Mouse (Mus musculus) lung, embryonic 15.5 days (tissue): ENCODE measurements at regions not wholly inside any gene's neighbourhood (a gene's known extent, or its start where the extent isn't known, plus 50 kb on each side); places are given as distances from the start of the nearest gene placed in this dataset.

Source experiments
- ATAC-seq: fragments of 200-750 bp; cut with Nextera tagmentation; 2 replicates; pipeline ENCODE4 v1.8.0; 2017; ENCODE audit warnings: moderate number of reproducible peaks, borderline replicate concordance; ENCODE audit not compliant: low FRiP score, low TSS enrichment; ENCODE audit errors: extremely low read depth
- H3K27ac ChIP-seq: fragments of 300-500 bp; sonication (generic); 2 replicates; pipeline ENCODE4 v1.5.1; 2015; ENCODE audit warnings: moderate library complexity, mild to moderate bottlenecking, inconsistent platforms
- H3K27me3 ChIP-seq: fragments of 300-500 bp; sonication (generic); 2 replicates; pipeline ENCODE4 v1.6.1; 2015; ENCODE audit warnings: inconsistent platforms
- H3K36me3 ChIP-seq: fragments of 300-500 bp; sonication (generic); 2 replicates; pipeline ENCODE4 v1.6.1; 2015; ENCODE audit warnings: inconsistent platforms
- H3K4me1 ChIP-seq: fragments of 300-500 bp; sonication (generic); 2 replicates; pipeline ENCODE4 v1.6.1; 2015; ENCODE audit warnings: inconsistent platforms
- H3K4me2 ChIP-seq: fragments of 300-500 bp; sonication (generic); 2 replicates; pipeline ENCODE4 v1.6.1; 2015; ENCODE audit warnings: inconsistent platforms, mild to moderate bottlenecking, moderate library complexity
- H3K4me3 ChIP-seq: fragments of 300-500 bp; sonication (generic); 2 replicates; pipeline ENCODE4 v1.5.1; 2015; ENCODE audit warnings: mild to moderate bottlenecking, inconsistent platforms
- H3K9ac ChIP-seq: fragments of 300-500 bp; sonication (generic); 2 replicates; pipeline ENCODE4 v1.6.1; 2015; ENCODE audit warnings: inconsistent platforms
- H3K9me3 ChIP-seq: fragments of 300-500 bp; sonication (generic); 2 replicates; pipeline ENCODE4 v1.6.1; 2016; ENCODE audit warnings: inconsistent platforms
- WGBS: fragments of 180-500 bp; shearing (Covaris S2); methylation state at CpG from one replicate; pipeline ENCODE4 v1.1.7; 2015; 5-methylcytosine and 5-hydroxymethylcytosine counted together

GRCm38 (mm10) chr2:118031662-118032061 is 80.0 kb upstream of the Thbs1 start:
- H3K9me3 ChIP-seq: no peaks in the 10 kb centered on the region
- no peak overlapping the region for H3K4me3 ChIP-seq
- H3K4me1 ChIP-seq: peaks cover 24% of the 10 kb centered on the region
- no peak overlapping the region for H3K4me2 ChIP-seq
- WGBS: 70% methylated on average over 2 of the region's 2 CpGs
- no peak overlapping the region for H3K27ac ChIP-seq
- ATAC-seq: no peak
- H3K9ac ChIP-seq: no peak overlapping the region
- H3K36me3 ChIP-seq: no peaks in the 10 kb centered on the region
- no peaks in the 10 kb centered on the region for H3K27me3 ChIP-seq

- no peak overlapping the region for H3K27ac ChIP-seq
- no peak for ATAC-seq
Observed at GRCm38 (mm10) chr2:118033377-118033776, 78.3 kb upstream of the Thbs1 start.

GRCm38 (mm10) chr2:118034026-118034425 is 77.7 kb upstream of the Thbs1 start:
- WGBS: 74% methylated on average over 3 of the region's 3 CpGs
- H3K27ac ChIP-seq: no peak overlapping the region
- H3K36me3 ChIP-seq: no peaks in the 10 kb centered on the region
- no peaks in the 10 kb centered on the region for H3K27me3 ChIP-seq
- H3K4me3 ChIP-seq: no peak overlapping the region
- ATAC-seq: no peak
- H3K9me3 ChIP-seq: no peaks in the 10 kb centered on the region
- H3K4me2 ChIP-seq: no peak overlapping the region
- no peak overlapping the region for H3K9ac ChIP-seq
- peaks cover 27% of the 10 kb centered on the region for H3K4me1 ChIP-seq

More at GRCm38 (mm10) chr2:118033377-118033776, 78.3 kb upstream of the Thbs1 start:
- Histone ChIP-seq H3K9me3 (no peaks in the 10 kb centered on the region), H3K9ac (no peak overlapping the region), H3K4me2 (no peak overlapping the region), H3K4me1 (peaks cover 30% of the 10 kb centered on the region), H3K4me3 (no peak overlapping the region), H3K27me3 (no peaks in the 10 kb centered on the region), H3K36me3 (no peaks in the 10 kb centered on the region)
- WGBS: 64% methylated on average over 4 of the region's 4 CpGs

- H3K9ac ChIP-seq: no peak overlapping the region
- no peaks in the 10 kb centered on the region for H3K27me3 ChIP-seq
- H3K4me1 ChIP-seq: peaks cover 32% of the 10 kb centered on the region
- H3K9me3 ChIP-seq: no peaks in the 10 kb centered on the region
- 98% methylated on average over 1 of the region's 1 CpGs for WGBS
- no peak overlapping the region for H3K4me2 ChIP-seq
- no peaks in the 10 kb centered on the region for H3K36me3 ChIP-seq
- no peak for ATAC-seq
- H3K4me3 ChIP-seq: no peak overlapping the region
- no peak overlapping the region for H3K27ac ChIP-seq
Observed at GRCm38 (mm10) chr2:118035333-118035732, 76.3 kb upstream of the Thbs1 start.

- no peaks in the 10 kb centered on the region for H3K27me3 ChIP-seq
- no peak overlapping the region for H3K4me3 ChIP-seq
- H3K36me3 ChIP-seq: no peaks in the 10 kb centered on the region
- peak overlapping the region; percentile 88 for H3K27ac ChIP-seq
- 47% methylated on average over 16 of the region's 16 CpGs for WGBS
- peaks cover 36% of the 10 kb centered on the region for H3K4me1 ChIP-seq
- no peak overlapping the region for H3K4me2 ChIP-seq
- peak; percentile 93 for ATAC-seq
- no peaks in the 10 kb centered on the region for H3K9me3 ChIP-seq
- H3K9ac ChIP-seq: no peak overlapping the region
Observed at GRCm38 (mm10) chr2:118038859-118039818, 72.5 kb upstream of the Thbs1 start.

- no peak overlapping the region for H3K9ac ChIP-seq
- ATAC-seq: peak; percentile 2; the same call in 1 of the 2 replicates
- 62% methylated on average over 4 of the region's 4 CpGs for WGBS
- no peak overlapping the region for H3K4me2 ChIP-seq
- no peak overlapping the region for H3K4me3 ChIP-seq
- peaks cover 36% of the 10 kb centered on the region for H3K4me1 ChIP-seq
- no peaks in the 10 kb centered on the region for H3K36me3 ChIP-seq
- no peaks in the 10 kb centered on the region for H3K9me3 ChIP-seq
- H3K27ac ChIP-seq: peak overlapping the region; percentile 88
- no peaks in the 10 kb centered on the region for H3K27me3 ChIP-seq
Observed at GRCm38 (mm10) chr2:118039819-118040206, 71.9 kb upstream of the Thbs1 start.

GRCm38 (mm10) chr2:118042380-118043055 is 69.2 kb upstream of the Thbs1 start:
- ATAC-seq: no peak
- Histone ChIP-seq H3K4me1 (peaks cover 31% of the 10 kb centered on the region), H3K9me3 (no peaks in the 10 kb centered on the region), H3K36me3 (no peaks in the 10 kb centered on the region), H3K9ac (no peak overlapping the region), H3K27ac (peak overlapping the region; percentile 69), H3K27me3 (no peaks in the 10 kb centered on the region), H3K4me2 (no peak overlapping the region), H3K4me3 (no peak overlapping the region)
- WGBS: 46% methylated on average over 5 of the region's 5 CpGs

GRCm38 (mm10) chr2:118044666-118045065 is 67.0 kb upstream of the Thbs1 start:
- Histone ChIP-seq H3K27me3 (no peaks in the 10 kb centered on the region), H3K9me3 (no peaks in the 10 kb centered on the region), H3K27ac (no peak overlapping the region), H3K9ac (no peak overlapping the region), H3K36me3 (no peaks in the 10 kb centered on the region), H3K4me3 (no peak overlapping the region), H3K4me1 (peaks cover 20% of the 10 kb centered on the region), H3K4me2 (no peak overlapping the region)
- no peak for ATAC-seq
- 47% methylated on average over 1 of the region's 1 CpGs for WGBS

GRCm38 (mm10) chr2:118050326-118050725 is 61.4 kb upstream of the Thbs1 start:
- Histone ChIP-seq H3K4me2 (no peak overlapping the region), H3K36me3 (no peaks in the 10 kb centered on the region), H3K4me1 (0 out of 2 replicates have a peak, but pooled peaks cover 4% of the 10 kb centered on the region), H3K27ac (no peak overlapping the region), H3K9me3 (no peaks in the 10 kb centered on the region), H3K4me3 (no peak overlapping the region), H3K9ac (no peak overlapping the region), H3K27me3 (no peaks in the 10 kb centered on the region)
- ATAC-seq: no peak
- WGBS: 62% methylated on average over 2 of the region's 2 CpGs

GRCm38 (mm10) chr2:118051610-118052009 is 60.1 kb upstream of the Thbs1 start:
- Histone ChIP-seq H3K36me3 (no peaks in the 10 kb centered on the region), H3K27me3 (no peaks in the 10 kb centered on the region), H3K4me3 (no peak overlapping the region), H3K9me3 (no peaks in the 10 kb centered on the region), H3K27ac (no peak overlapping the region), H3K4me1 (0 out of 2 replicates have a peak, but pooled peaks cover 4% of the 10 kb centered on the region), H3K4me2 (no peak overlapping the region), H3K9ac (no peak overlapping the region)
- 70% methylated on average over 3 of the region's 3 CpGs for WGBS
- no peak for ATAC-seq

GRCm38 (mm10) chr2:118053512-118053911 is 58.2 kb upstream of the Thbs1 start:
- no peak overlapping the region for H3K4me3 ChIP-seq
- no peaks in the 10 kb centered on the region for H3K27me3 ChIP-seq
- no peak overlapping the region for H3K4me2 ChIP-seq
- H3K27ac ChIP-seq: no peak overlapping the region
- WGBS: 89% methylated on average over 4 of the region's 4 CpGs
- peaks cover 16% of the 10 kb centered on the region; the same call in 1 of the 2 replicates for H3K4me1 ChIP-seq
- H3K9me3 ChIP-seq: no peaks in the 10 kb centered on the region
- H3K9ac ChIP-seq: no peak overlapping the region
- no peaks in the 10 kb centered on the region for H3K36me3 ChIP-seq
- no peak for ATAC-seq
